Mouse (Mus musculus) thymus, postnatal 4 days (tissue): ENCODE measurements around the gene Zscan4-ps1.
"Not testable (repeated sequence)": the region's sequence is repeated elsewhere in the genome, so short reads cannot be mapped to it uniquely, and the experiment has no call there.

ENCODE experiments used
- DNase-seq: peaks from one replicate; pipeline ENCODE4 v3.0.0; 2021

Gene Zscan4-ps1

DNA sequence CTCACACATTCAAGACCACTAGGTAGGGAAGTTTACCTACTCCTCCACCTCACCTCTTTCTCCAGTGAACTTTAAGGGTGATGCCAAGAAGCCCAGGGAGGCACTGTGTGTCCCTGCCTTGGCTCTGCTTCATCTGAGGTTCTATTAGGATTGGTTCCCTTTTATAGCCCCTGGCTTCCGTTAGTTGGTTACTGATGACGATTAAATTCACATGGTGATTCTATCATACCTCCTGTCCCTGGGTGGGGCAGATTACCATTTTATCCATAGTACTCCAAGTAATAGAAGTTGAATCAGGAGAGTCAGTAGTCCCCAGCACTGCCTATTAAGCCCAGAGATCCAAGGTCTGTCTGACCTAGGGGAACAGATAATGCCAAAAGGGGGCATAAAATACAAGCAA, at the start of gene Zscan4-ps1:
Zscan4-ps1 (minus strand) TSS at position 101 of the 400 bp plus-strand sequence.
- not testable (repeated sequence) for DNase-seq
